Mouse (Mus musculus) forebrain, embryonic 14.5 days (tissue): ENCODE data around the gene Eef1akmt3. TPM values are rescaled to one million over a fixed set of nuclear protein-coding genes. Genes with fewer than 3 reads are reported as not detected.
A peak's percentile ranks its signal among the peaks of the same experiment; 100 is the strongest.

Source experiments
- ATAC-seq: fragments of 200-750 bp; cut with Nextera tagmentation; 2 replicates; pipeline ENCODE4 v1.8.0; 2017; ENCODE audit warnings: mild to moderate bottlenecking, moderate library complexity
- DNase-seq: peaks from one replicate; pipeline ENCODE4 v3.0.0-alpha.2; 2015; ENCODE audit warnings: low spot score
- H3K27ac ChIP-seq: fragments of 300-500 bp; sonication (generic); 2 replicates; pipeline ENCODE4 v1.5.1; 2014; ENCODE audit warnings: low read depth, mild to moderate bottlenecking, control low read depth, low read length, moderate library complexity
- H3K27me3 ChIP-seq: fragments of 300-500 bp; sonication (generic); replicated peaks from 2 replicates; pipeline ENCODE4 v1.6.1; 2014; ENCODE audit warnings: low read length, control low read depth, mixed read lengths; ENCODE audit not compliant: control insufficient read depth, insufficient read depth
- H3K36me3 ChIP-seq: fragments of 300-500 bp; sonication (generic); 2 replicates; pipeline ENCODE4 v1.6.1; 2014; ENCODE audit warnings: low read length, control low read depth; ENCODE audit not compliant: control insufficient read depth, insufficient read depth
- H3K4me1 ChIP-seq: fragments of 300-500 bp; sonication (generic); 2 replicates; pipeline ENCODE4 v1.6.1; 2014; ENCODE audit warnings: antibody characterized with exemption, low read length, control low read depth; ENCODE audit not compliant: control insufficient read depth, insufficient read depth
- H3K4me2 ChIP-seq: fragments of 300-500 bp; sonication (generic); 2 replicates; pipeline ENCODE4 v1.6.1; 2014; ENCODE audit warnings: mild to moderate bottlenecking, control low read depth, low read length
- H3K4me3 ChIP-seq: fragments of 300-500 bp; sonication (generic); 2 replicates; pipeline ENCODE4 v1.5.1; 2014; ENCODE audit warnings: low read depth, low read length, control low read depth
- H3K9ac ChIP-seq: fragments of 300-500 bp; sonication (generic); 2 replicates; pipeline ENCODE4 v1.6.1; 2014; ENCODE audit warnings: mild to moderate bottlenecking, low read length, control low read depth, moderate library complexity
- H3K9me3 ChIP-seq: fragments of 300-500 bp; sonication (generic); replicated peaks from 2 replicates; pipeline ENCODE4 v1.6.1; 2016; ENCODE audit warnings: low read length, control low read depth, mixed read lengths; ENCODE audit not compliant: control insufficient read depth
- WGBS: fragments of 180-500 bp; shearing (Covaris S2); extraction: QIAGEN DNeasy Blood & Tissue Kit; methylation state at CpG from one replicate; pipeline ENCODE4 v1.1.7; 2014; 5-methylcytosine and 5-hydroxymethylcytosine counted together
- polyA plus RNA-seq: library from polyadenylated mRNA; unstranded; fragments of >200 nt; fragmentation: Nextera tagmentation; extraction: Ambion mirVana; gene quantifications from 2 replicates; pipeline ENCODE4 v1.2.1, GENCODE M21; 2014

The Eef1akmt3 gene
- polyA plus RNA-seq, 1 experiment from 2014 or later, result 0.06 TPM

- no peak overlapping the region for H3K4me2 ChIP-seq
- 79% methylated on average over 8 of the region's 8 CpGs for WGBS
- H3K4me1 ChIP-seq, result peaks cover 3% of the 10 kb centered on the region; the same call in 1 of the 2 replicates
- peaks cover 6% of the 10 kb centered on the region for H3K36me3 ChIP-seq
- no peak for ATAC-seq
- no peaks in the 10 kb centered on the region for H3K9me3 ChIP-seq
- H3K27me3 ChIP-seq, result no peaks in the 10 kb centered on the region
- H3K9ac ChIP-seq, result no peak overlapping the region
- H3K4me3 ChIP-seq, result no peak overlapping the region
- DNase-seq, result no peak
- no peak overlapping the region for H3K27ac ChIP-seq
These were observed 8.0 kb downstream of the Eef1akmt3 start for GRCm38 (mm10) chr10:127033301-127033741.

GRCm38 (mm10) chr10:127030336-127031296, 10.7 kb downstream of the Eef1akmt3 start, which contains the start of gene Tsfm:
Gene Tsfm, minus strand, starts transcription at chr10:127030840.
- H3K4me1 ChIP-seq, result peaks cover 3% of the 10 kb centered on the region; the same call in 1 of the 2 replicates
- peak within 1 kb of the TSS; percentile 58; the same call in 1 of the 2 replicates for H3K27ac ChIP-seq
- 5% methylated on average over 52 of the region's 56 CpGs for WGBS
- H3K4me3 ChIP-seq, result peak within 1 kb of the TSS; percentile 81
- H3K9me3 ChIP-seq, result no peaks in the 10 kb centered on the region
- H3K4me2 ChIP-seq, result peak within 1 kb of the TSS; percentile 56
- DNase-seq (peak; percentile 96), ATAC-seq (peak; percentile 92)
- peaks cover 32% of the 10 kb centered on the region for H3K36me3 ChIP-seq
- no peaks in the 10 kb centered on the region for H3K27me3 ChIP-seq
- H3K9ac ChIP-seq, result peak within 1 kb of the TSS; percentile 90

GRCm38 (mm10) chr10:127018422-127018821, 22.9 kb downstream of the Eef1akmt3 start:
- ATAC-seq (no peak), DNase-seq (no peak)
- Histone ChIP-seq H3K36me3 (peaks cover 16% of the 10 kb centered on the region), H3K4me2 (no peak overlapping the region), H3K9me3 (no peaks in the 10 kb centered on the region), H3K27ac (no peak overlapping the region), H3K27me3 (no peaks in the 10 kb centered on the region), H3K4me1 (no peaks in the 10 kb centered on the region), H3K4me3 (no peak overlapping the region), H3K9ac (no peak overlapping the region)
- 67% methylated on average over 16 of the region's 16 CpGs for WGBS

- no peak for DNase-seq
- no peak overlapping the region for H3K4me3 ChIP-seq
- H3K36me3 ChIP-seq, result peaks cover 5% of the 10 kb centered on the region
- H3K9me3 ChIP-seq, result no peaks in the 10 kb centered on the region
- no peak overlapping the region for H3K9ac ChIP-seq
- WGBS, result 13% methylated on average over 2 of the region's 2 CpGs
- no peaks in the 10 kb centered on the region for H3K4me1 ChIP-seq
- H3K27ac ChIP-seq, result no peak overlapping the region
- no peak overlapping the region for H3K4me2 ChIP-seq
- H3K27me3 ChIP-seq, result no peaks in the 10 kb centered on the region
- no peak for ATAC-seq
These were observed 24.2 kb downstream of the Eef1akmt3 start for GRCm38 (mm10) chr10:127017071-127017470.

GRCm38 (mm10) chr10:127016488-127016887, 24.8 kb downstream of the Eef1akmt3 start:
- H3K4me3 ChIP-seq, result no peak overlapping the region
- no peaks in the 10 kb centered on the region for H3K9me3 ChIP-seq
- H3K4me1 ChIP-seq, result no peaks in the 10 kb centered on the region
- ATAC-seq, result no peak
- no peak for DNase-seq
- H3K36me3 ChIP-seq, result no peaks in the 10 kb centered on the region; the same call in 1 of the 2 replicates
- no peak overlapping the region for H3K27ac ChIP-seq
- 65% methylated on average over 5 of the region's 5 CpGs for WGBS
- H3K27me3 ChIP-seq, result no peaks in the 10 kb centered on the region
- no peak overlapping the region for H3K4me2 ChIP-seq
- no peak overlapping the region for H3K9ac ChIP-seq

GRCm38 (mm10) chr10:127003806-127004205, 37.5 kb downstream of the Eef1akmt3 start:
- Histone ChIP-seq H3K9ac (no peak overlapping the region), H3K27ac (no peak overlapping the region), H3K9me3 (no peaks in the 10 kb centered on the region), H3K4me3 (no peak overlapping the region), H3K4me2 (no peak overlapping the region), H3K36me3 (peaks cover 16% of the 10 kb centered on the region), H3K27me3 (no peaks in the 10 kb centered on the region), H3K4me1 (no peaks in the 10 kb centered on the region)
- ATAC-seq, result no peak
- DNase-seq, result no peak
- 72% methylated on average over 7 of the region's 7 CpGs for WGBS

- DNase-seq, result no peak
- H3K27ac ChIP-seq, result no peak overlapping the region
- H3K4me3 ChIP-seq, result no peak overlapping the region
- no peaks in the 10 kb centered on the region for H3K4me1 ChIP-seq
- WGBS, result 88% methylated on average over 8 of the region's 8 CpGs
- ATAC-seq, result no peak
- H3K36me3 ChIP-seq, result peaks cover 21% of the 10 kb centered on the region
- no peak overlapping the region for H3K9ac ChIP-seq
- no peak overlapping the region for H3K4me2 ChIP-seq
- H3K27me3 ChIP-seq, result no peaks in the 10 kb centered on the region
- no peaks in the 10 kb centered on the region for H3K9me3 ChIP-seq
These were observed 38.0 kb downstream of the Eef1akmt3 start for GRCm38 (mm10) chr10:127003334-127003733.

GRCm38 (mm10) chr10:127002765-127003164, 38.5 kb downstream of the Eef1akmt3 start:
- DNase-seq (no peak), ATAC-seq (no peak)
- Histone ChIP-seq H3K27ac (no peak overlapping the region), H3K9ac (no peak overlapping the region), H3K27me3 (no peaks in the 10 kb centered on the region), H3K4me1 (no peaks in the 10 kb centered on the region), H3K9me3 (no peaks in the 10 kb centered on the region), H3K4me2 (no peak overlapping the region), H3K36me3 (peaks cover 27% of the 10 kb centered on the region), H3K4me3 (no peak overlapping the region)
- WGBS, result 90% methylated on average over 5 of the region's 5 CpGs

- H3K9ac ChIP-seq, result no peak overlapping the region
- no peaks in the 10 kb centered on the region for H3K4me1 ChIP-seq
- H3K4me2 ChIP-seq, result no peak overlapping the region
- ATAC-seq (no peak), DNase-seq (no peak)
- H3K27ac ChIP-seq, result no peak overlapping the region
- H3K36me3 ChIP-seq, result peaks cover 34% of the 10 kb centered on the region
- WGBS, result 64% methylated on average over 1 of the region's 1 CpGs
- no peak overlapping the region for H3K4me3 ChIP-seq
- no peaks in the 10 kb centered on the region for H3K27me3 ChIP-seq
- no peaks in the 10 kb centered on the region for H3K9me3 ChIP-seq
These were observed 39.3 kb downstream of the Eef1akmt3 start for GRCm38 (mm10) chr10:127002056-127002455.
